Mouse (Mus musculus): Measurements from ENCODE around the gene Col18a1. TPM values are rescaled to one million over a fixed set of nuclear protein-coding genes. Genes with fewer than 3 reads are reported as not detected.
"Not testable (repeated sequence)": the region's sequence is repeated elsewhere in the genome, so short reads cannot be mapped to it uniquely, and the experiment has no call there.

Col18a1 gene
- polyA plus RNA-seq, 1 experiment: 38.1 TPM

DNA sequence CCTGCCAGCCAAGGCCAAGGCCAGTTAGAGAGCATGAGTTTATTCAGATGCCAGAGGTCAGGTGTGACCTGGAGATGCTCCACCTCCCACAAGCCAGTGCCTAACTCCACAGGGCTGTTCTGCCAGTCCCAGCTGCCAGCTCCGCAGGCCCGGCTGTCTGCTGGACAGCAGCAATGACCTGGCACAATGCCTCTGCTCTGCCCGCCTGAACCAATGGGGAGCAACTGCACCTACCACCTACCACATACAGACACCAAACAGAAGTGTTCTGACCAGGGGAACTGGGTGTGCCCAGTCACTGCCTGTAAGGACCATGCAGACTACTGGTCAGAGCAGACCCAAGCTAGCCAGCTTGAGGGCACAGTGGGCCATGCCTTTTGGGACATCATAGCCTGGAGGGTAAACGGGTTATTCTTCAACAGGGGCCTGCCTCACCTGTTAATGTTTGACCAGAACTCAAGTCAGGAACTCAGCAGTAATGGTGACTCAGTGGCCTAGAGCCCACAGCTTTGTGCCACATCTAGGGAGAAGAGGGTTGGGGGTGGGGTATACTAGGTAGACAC lies 19.4 kb downstream of the Col18a1 start:
- no peak for TF ChIP-seq POLR2A (IDR thresholded peaks at IDR 0.05; ENCODE audit: borderline replicate concordance, extremely low read depth, low read depth, low read length)
- no peak for TF ChIP-seq CTCF (IDR thresholded peaks at IDR 0.05; ENCODE audit: insufficient read depth, low read length)
- Histone ChIP-seq H3K4me3 (replicated peaks; ENCODE audit: extremely low read depth, low read depth, low read length) (no peak overlapping the region), H3K4me1 (ENCODE audit: control insufficient read depth, insufficient read depth, low read length) (no peaks in the 10 kb centered on the region)
- peak; percentile 15 for DNase-seq
- WGBS: 62% methylated on average over 4 of the region's 4 CpGs

DNA sequence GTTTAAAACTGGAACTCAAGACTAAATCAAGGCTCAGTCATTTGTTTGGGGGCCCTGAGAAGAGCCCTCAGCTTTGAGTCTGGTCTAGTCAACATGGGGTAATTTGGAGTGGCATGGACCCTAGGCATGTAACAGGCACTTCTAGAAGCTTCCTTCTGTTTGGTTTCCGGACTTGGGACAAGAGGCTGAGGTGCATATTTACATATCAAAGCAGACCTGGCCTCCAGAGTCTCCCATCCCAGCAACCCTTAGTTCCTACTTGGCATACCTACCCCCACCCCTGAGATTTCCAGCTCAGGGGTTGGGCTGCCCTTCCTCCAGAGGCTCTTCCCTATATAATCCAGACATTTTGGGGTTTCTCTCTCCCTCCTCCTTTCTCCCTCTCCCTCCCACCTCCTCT lies 20.4 kb downstream of the Col18a1 start:
- TF ChIP-seq POLR2A (IDR thresholded peaks at IDR 0.05; ENCODE audit: borderline replicate concordance, extremely low read depth, low read depth, low read length) (no peak), CTCF (IDR thresholded peaks at IDR 0.05; ENCODE audit: insufficient read depth, low read length) (no peak)
- DNase-seq: no peak
- Histone ChIP-seq H3K4me1 (ENCODE audit: control insufficient read depth, insufficient read depth, low read length) (no peaks in the 10 kb centered on the region), H3K4me3 (replicated peaks; ENCODE audit: extremely low read depth, low read depth, low read length) (no peak overlapping the region)
- 64% methylated on average over 1 of the region's 1 CpGs for WGBS

DNA sequence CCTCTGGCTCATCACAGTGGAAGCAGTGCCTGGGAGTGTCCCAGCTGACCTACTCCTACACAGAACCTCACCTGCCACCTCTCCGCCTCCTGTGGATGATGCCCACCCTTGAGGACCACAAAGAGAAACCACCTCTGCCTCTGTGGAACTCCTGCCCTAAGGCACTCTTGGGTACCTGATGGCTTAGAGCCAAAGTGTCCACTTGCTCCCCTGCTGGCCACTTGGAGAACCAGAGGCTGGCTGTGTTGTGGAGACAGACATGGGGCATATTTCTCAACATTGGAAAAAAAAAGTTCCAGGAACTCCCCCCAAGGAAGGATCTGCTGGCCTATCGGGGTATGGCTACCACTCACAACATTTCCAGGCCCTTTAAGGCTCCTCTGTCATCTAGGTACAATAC lies 22.0 kb downstream of the Col18a1 start:
- peak; percentile 42 for DNase-seq
- Histone ChIP-seq H3K4me1 (ENCODE audit: control insufficient read depth, insufficient read depth, low read length) (no peaks in the 10 kb centered on the region), H3K4me3 (replicated peaks; ENCODE audit: extremely low read depth, low read depth, low read length) (no peak overlapping the region)
- TF ChIP-seq CTCF (IDR thresholded peaks at IDR 0.05; ENCODE audit: insufficient read depth, low read length) (peak; percentile 62), POLR2A (IDR thresholded peaks at IDR 0.05; ENCODE audit: borderline replicate concordance, extremely low read depth, low read depth, low read length) (no peak)
- WGBS: 84% methylated on average over 2 of the region's 2 CpGs

DNA sequence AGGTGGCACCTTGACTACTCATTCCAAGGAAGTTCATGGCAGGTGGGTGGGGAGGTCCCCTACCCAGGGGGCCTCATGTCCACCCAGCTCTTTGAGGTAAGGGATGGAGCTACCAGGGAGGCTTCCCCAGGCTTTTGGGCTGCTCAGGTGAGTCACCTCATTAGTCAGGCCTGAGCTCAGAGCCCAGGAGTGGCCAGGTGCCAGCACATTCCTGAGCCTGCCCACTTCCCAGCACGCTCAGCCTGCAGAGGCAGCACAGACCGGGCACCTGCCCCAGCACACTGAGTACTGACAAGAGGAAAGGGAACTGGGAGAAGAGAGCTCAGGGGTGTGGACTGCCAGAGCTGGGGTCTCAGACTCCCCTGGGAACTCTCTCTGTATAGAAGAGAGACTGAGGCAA lies 24.0 kb downstream of the Col18a1 start:
- H3K4me1 ChIP-seq (ENCODE audit: control insufficient read depth, insufficient read depth, low read length): no peaks in the 10 kb centered on the region
- 50% methylated on average over 2 of the region's 2 CpGs for WGBS
- TF ChIP-seq CTCF (IDR thresholded peaks at IDR 0.05; ENCODE audit: insufficient read depth, low read length): no peak
- TF ChIP-seq POLR2A (IDR thresholded peaks at IDR 0.05; ENCODE audit: borderline replicate concordance, extremely low read depth, low read depth, low read length): no peak
- DNase-seq: peak; percentile 69
- no peak overlapping the region for H3K4me3 ChIP-seq (replicated peaks; ENCODE audit: extremely low read depth, low read depth, low read length)

DNA sequence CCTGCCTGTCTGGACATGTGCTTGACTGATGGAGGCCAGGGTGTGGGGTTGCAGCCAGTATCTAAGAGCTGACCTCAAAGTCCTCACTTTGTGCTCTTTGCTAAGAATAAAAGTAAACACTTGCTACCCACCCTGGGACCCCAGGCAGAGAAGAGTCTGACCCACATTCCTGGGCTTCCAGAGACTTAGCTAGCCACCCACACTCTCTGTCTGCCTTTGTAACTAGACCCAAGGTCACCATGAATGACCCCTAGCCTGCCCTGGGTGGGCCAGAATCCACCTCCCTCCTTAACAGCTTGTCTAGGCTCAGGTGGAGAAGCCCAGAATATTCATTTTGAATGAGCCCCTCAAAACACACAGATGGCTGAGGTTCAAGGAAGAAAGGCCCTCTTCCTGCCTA lies 28.0 kb downstream of the Col18a1 start:
- no peak overlapping the region for H3K4me3 ChIP-seq (replicated peaks; ENCODE audit: extremely low read depth, low read depth, low read length)
- H3K4me1 ChIP-seq (ENCODE audit: control insufficient read depth, insufficient read depth, low read length): no peaks in the 10 kb centered on the region
- no peak for DNase-seq
- TF ChIP-seq POLR2A (IDR thresholded peaks at IDR 0.05; ENCODE audit: borderline replicate concordance, extremely low read depth, low read depth, low read length) (no peak), CTCF (IDR thresholded peaks at IDR 0.05; ENCODE audit: insufficient read depth, low read length) (no peak)

DNA sequence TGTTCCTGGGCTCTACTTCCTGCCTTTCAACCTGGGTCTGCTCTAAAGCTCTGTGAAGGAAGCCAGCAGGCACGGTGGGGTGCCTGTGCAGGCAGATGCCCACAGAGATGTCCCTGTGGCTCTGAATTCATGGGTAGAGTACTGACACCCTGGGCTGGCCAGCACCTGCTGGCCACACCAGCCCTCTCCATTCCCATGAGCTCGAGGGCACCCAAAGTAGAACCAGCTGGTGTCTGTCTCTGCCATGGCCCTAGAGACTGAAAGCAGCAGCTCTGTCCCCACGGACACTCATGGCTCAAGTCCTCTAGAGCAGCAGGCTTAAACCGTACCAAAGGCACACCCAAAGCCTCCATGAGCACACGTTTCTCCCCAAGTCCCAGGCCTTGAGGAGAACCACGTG lies 30.1 kb downstream of the Col18a1 start:
- no peaks in the 10 kb centered on the region for H3K4me1 ChIP-seq (ENCODE audit: control insufficient read depth, insufficient read depth, low read length)
- no peak for DNase-seq
- TF ChIP-seq CTCF (IDR thresholded peaks at IDR 0.05; ENCODE audit: insufficient read depth, low read length) (no peak), POLR2A (IDR thresholded peaks at IDR 0.05; ENCODE audit: borderline replicate concordance, extremely low read depth, low read depth, low read length) (no peak)
- no peak overlapping the region for H3K4me3 ChIP-seq (replicated peaks; ENCODE audit: extremely low read depth, low read depth, low read length)
- 58% methylated on average over 6 of the region's 6 CpGs for WGBS

DNA sequence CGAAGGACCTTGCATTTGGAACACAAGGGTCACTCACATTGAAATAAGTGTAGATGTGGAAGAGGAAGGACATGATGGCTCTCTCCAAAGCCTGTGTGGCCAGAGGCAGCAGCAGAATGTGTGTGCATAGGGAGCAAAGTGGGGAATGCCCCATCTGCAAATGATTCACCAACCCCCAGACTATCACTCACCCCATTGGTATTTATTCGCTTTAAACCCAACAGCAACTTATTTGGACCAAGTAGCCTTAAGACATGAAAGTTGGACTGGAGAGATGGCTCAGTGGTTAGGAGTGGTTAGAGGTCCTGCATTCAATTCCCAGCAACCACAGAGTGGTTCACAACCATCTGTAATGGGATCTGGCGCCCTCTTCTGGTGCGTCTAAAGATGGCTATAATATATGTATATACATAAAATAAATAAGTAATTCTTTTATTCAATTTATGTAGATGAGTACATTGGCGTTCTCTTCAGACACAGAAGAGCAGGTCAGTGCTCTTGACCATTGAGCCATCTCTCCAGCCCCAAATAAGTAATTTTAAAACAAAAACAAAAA lies 31.0 kb downstream of the Col18a1 start:
- Histone ChIP-seq H3K4me3 (replicated peaks; ENCODE audit: extremely low read depth, low read depth, low read length) (no peak overlapping the region), H3K4me1 (ENCODE audit: control insufficient read depth, insufficient read depth, low read length) (no peaks in the 10 kb centered on the region)
- 89% methylated on average over 5 of the region's 5 CpGs for whole genome bisulfite sequencing
- no peak for TF ChIP-seq POLR2A (IDR thresholded peaks at IDR 0.05; ENCODE audit: borderline replicate concordance, extremely low read depth, low read depth, low read length)
- no peak for TF ChIP-seq CTCF (IDR thresholded peaks at IDR 0.05; ENCODE audit: insufficient read depth, low read length)
- no peak for DNase-seq

DNA sequence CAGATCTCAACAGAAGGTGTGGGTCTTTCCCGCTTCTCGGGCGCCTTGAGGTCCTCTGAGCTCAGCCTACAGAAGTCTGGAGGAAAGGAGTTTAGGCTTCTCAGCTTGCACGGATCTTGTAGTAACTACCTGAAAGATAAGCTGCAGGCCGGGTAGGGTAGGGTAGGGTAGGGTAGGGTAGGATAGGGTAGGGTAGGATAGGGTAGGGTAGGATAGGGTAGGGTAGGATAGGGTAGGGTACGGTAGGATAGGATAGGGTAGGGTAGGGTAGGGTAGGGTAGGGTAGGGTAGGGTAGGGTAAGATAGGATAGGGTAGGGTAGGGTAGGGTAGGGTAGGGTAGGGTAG lies 31.6 kb downstream of the Col18a1 start:
- not testable (repeated sequence) for H3K4me1 ChIP-seq (ENCODE audit: control insufficient read depth, insufficient read depth, low read length); DNase-seq; H3K4me3 ChIP-seq (replicated peaks; ENCODE audit: extremely low read depth, low read depth, low read length)
- 69% methylated on average over 6 of the region's 6 CpGs for WGBS

DNA sequence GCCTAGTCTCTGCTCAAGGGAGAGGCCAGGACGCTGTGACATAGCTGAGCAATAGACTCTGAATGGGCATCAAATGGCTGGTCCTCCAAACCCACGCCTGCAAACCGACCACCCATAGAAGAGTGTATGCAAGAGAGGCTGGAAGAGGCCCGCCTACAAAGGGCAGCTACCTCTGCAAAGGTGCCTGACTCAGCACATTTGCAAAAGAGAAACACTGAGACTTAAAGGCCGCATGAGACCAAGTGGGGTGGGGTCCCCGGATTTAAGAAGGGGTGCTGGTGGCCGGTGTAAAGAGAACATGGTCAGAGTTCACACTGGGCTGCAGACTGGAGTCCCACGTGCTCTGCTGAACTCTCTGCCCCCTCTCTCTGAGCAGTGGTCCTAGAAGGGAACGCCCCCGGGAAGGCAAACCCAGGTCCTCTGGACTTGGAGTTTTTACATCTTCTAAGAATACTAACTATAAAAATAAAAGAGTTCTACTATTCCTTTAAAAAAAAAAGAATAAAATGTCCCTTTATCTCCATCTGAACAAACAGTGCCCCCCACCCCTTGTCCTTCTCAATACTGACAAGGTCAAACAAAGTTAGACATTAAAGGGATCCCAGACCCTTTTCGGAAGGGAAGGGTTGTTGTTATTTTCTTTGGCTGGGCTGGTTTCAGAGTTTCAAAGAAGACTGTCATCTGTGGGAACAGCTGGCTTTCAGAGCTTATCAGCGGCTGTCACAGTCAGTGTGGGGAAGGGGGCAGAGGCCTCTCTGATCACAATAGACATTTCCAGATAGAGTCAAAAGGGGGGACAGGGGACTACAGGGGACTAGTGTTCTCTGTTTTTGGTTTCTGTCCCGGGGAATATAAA lies 32.2 kb downstream of the Col18a1 start:
- Histone ChIP-seq H3K4me3 (replicated peaks; ENCODE audit: extremely low read depth, low read depth, low read length) (no peak overlapping the region), H3K4me1 (ENCODE audit: control insufficient read depth, insufficient read depth, low read length) (no peaks in the 10 kb centered on the region)
- WGBS: 64% methylated on average over 13 of the region's 13 CpGs
- no peak for DNase-seq
- no peak for TF ChIP-seq POLR2A (IDR thresholded peaks at IDR 0.05; ENCODE audit: borderline replicate concordance, extremely low read depth, low read depth, low read length)
- TF ChIP-seq CTCF (IDR thresholded peaks at IDR 0.05; ENCODE audit: insufficient read depth, low read length): no peak

DNA sequence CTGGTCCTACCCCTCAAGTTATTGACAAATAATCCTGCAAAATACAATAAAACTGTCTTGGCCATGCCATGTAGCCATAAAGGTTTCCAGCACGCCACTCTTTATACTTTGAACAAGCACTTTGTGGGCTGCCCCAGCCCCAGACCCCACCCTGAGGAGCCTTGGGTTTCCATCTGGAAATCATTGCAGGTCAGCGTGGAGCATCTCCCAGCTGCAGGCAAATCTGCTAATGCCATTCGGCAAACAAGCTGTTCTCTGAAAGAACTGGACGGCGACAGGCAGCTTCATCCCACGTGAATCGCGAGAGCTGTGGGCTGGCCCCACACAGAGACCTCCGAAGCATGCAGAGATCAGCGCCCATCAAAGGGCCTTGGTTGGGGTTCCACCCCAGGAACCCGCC lies 34.2 kb downstream of the Col18a1 start:
- no peak for DNase-seq
- Histone ChIP-seq H3K4me1 (ENCODE audit: control insufficient read depth, insufficient read depth, low read length) (no peaks in the 10 kb centered on the region), H3K4me3 (replicated peaks; ENCODE audit: extremely low read depth, low read depth, low read length) (no peak overlapping the region)
- WGBS: 83% methylated on average over 11 of the region's 11 CpGs
- TF ChIP-seq CTCF (IDR thresholded peaks at IDR 0.05; ENCODE audit: insufficient read depth, low read length) (no peak), POLR2A (IDR thresholded peaks at IDR 0.05; ENCODE audit: borderline replicate concordance, extremely low read depth, low read depth, low read length) (no peak)

All from lung, adult 2 months (tissue).